Mouse (Mus musculus) embryo, embryonic 11 days (tissue): ENCODE measurements around the gene Tex52.

Source experiments
- DNase-seq: peaks from one replicate; pipeline ENCODE4 v3.0.0-alpha.2; 2015

The Tex52 gene

GRCm38 (mm10) chr6:128432356-128432915 is 57.2 kb downstream of the Tex52 start:
- no peak for DNase-seq

DNA sequence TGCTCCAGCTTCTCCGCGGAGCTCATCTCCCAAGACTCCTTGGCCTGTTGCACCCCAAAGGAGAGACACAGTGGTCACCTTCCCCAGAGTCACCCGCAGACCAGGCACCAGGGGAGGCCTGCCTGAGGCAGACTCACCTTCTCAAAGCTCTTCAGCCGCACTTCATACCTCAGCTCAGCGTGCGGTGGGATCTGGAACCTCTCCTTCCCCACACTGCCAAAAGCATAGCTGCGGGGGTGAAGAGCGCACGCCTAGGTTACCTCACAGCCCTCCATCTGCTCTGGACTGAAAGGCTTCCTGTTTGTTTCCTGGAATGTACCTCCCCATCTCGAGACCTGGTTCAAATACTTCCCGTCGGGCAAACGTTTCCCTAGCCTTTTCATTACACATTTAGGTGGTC is 58.3 kb downstream of the Tex52 start:
- no peak for DNase-seq
